Mouse (Mus musculus) forebrain, embryonic 10.5 days (tissue): ENCODE results near the gene Suv39h1. TPM values are rescaled to one million over a fixed set of nuclear protein-coding genes. Genes with fewer than 3 reads are reported as not detected.
"Not testable (repeated sequence)": the region's sequence is repeated elsewhere in the genome, so short reads cannot be mapped to it uniquely, and the experiment has no call there.

Experiments
- DNase-seq: peaks from one replicate; pipeline ENCODE4 v3.0.0-alpha.2; 2017; ENCODE audit warnings: low spot score; ENCODE audit errors: extremely low spot score
- H3K27ac ChIP-seq: fragments of 300-500 bp; sonication (generic); 2 replicates; pipeline ENCODE4 v1.5.1; 2016; ENCODE audit warnings: mild to moderate bottlenecking
- H3K27me3 ChIP-seq: fragments of 300-500 bp; sonication (generic); 2 replicates; pipeline ENCODE4 v1.6.1; 2016; ENCODE audit warnings: mild to moderate bottlenecking; ENCODE audit not compliant: poor library complexity, severe bottlenecking
- H3K36me3 ChIP-seq: fragments of 300-500 bp; sonication (generic); replicated peaks from 2 replicates; pipeline ENCODE4 v1.6.1; 2016; ENCODE audit warnings: mild to moderate bottlenecking, moderate library complexity
- H3K4me1 ChIP-seq: fragments of 300-500 bp; sonication (generic); 2 replicates; pipeline ENCODE4 v1.6.1; 2016
- H3K4me3 ChIP-seq: fragments of 300-500 bp; sonication (generic); 2 replicates; pipeline ENCODE4 v1.5.1; 2016; ENCODE audit warnings: mild to moderate bottlenecking, moderate library complexity
- H3K9me3 ChIP-seq: fragments of 300-500 bp; sonication (generic); 2 replicates; pipeline ENCODE4 v1.6.1; 2016; ENCODE audit warnings: mild to moderate bottlenecking, moderate library complexity
- WGBS: fragments of 180-500 bp; shearing (Covaris S2); methylation state at CpG from one replicate; pipeline ENCODE4 v1.1.7; 2016; 5-methylcytosine and 5-hydroxymethylcytosine counted together
- polyA plus RNA-seq: library from polyadenylated mRNA; unstranded; fragments of >200 nt; fragmentation: Nextera tagmentation; extraction: Ambion mirVana; gene quantifications from 2 replicates; pipeline ENCODE4 v1.2.1, GENCODE M21; 2016

Suv39h1 gene
- 106 and 109 TPM in 2 replicates for polyA plus RNA-seq

DNA sequence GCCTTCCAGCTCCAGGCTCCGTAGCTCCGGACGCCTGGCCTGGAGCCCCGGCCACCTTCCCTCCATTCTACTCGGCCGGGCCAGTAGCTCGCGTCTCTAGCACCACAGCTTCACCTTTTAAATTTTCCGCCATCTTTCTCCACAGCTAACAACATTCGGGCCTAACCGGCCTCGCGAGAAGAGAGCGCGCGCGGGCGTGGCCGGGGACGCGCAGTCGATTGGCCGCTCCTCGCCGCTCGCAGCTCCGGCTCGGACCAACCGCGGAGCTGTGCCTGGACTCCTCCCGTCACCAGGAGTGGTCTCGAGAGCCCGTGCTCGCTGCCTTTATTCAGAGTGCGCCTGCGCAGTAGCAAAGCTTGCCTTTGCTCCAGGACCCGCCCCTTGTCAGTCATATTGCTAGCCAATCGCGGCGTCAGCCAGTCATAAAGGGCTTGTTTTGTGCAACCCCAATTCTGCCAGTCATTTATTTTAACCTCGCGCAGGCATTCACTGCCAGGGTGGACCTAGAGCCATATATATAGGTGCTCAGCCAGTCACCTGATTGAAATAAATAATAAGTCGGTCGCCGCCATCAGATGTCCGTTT lies at the start of gene Suv39h1:
Gene Suv39h1 (minus strand): TSS at position 331 of the 585 bp plus-strand sequence.
- 20% methylated on average over 46 of the region's 46 CpGs for WGBS
- Histone ChIP-seq H3K27me3 (no peaks in the 10 kb centered on the region), H3K27ac (peak within 1 kb of the TSS; percentile 94), H3K4me3 (peak within 1 kb of the TSS; percentile 64), H3K4me1 (peaks cover 5% of the 10 kb centered on the region), H3K36me3 (peaks cover 31% of the 10 kb centered on the region), H3K9me3 (no peaks in the 10 kb centered on the region; the same call in 1 of the 2 replicates)
- peak; percentile 88 for DNase-seq

GRCm38 (mm10) chrX:8123821-8124470 lies 49.4 kb upstream of the Suv39h1 start:
- H3K27ac ChIP-seq = no peak overlapping the region
- H3K4me1 ChIP-seq = no peaks in the 10 kb centered on the region
- H3K4me3 ChIP-seq = no peak overlapping the region
- H3K36me3 ChIP-seq = peaks cover 37% of the 10 kb centered on the region
- 88% methylated on average over 6 of the region's 6 CpGs for WGBS
- no peaks in the 10 kb centered on the region for H3K27me3 ChIP-seq
- DNase-seq = no peak
- peaks cover 2% of the 10 kb centered on the region; the same call in 1 of the 2 replicates for H3K9me3 ChIP-seq

DNA sequence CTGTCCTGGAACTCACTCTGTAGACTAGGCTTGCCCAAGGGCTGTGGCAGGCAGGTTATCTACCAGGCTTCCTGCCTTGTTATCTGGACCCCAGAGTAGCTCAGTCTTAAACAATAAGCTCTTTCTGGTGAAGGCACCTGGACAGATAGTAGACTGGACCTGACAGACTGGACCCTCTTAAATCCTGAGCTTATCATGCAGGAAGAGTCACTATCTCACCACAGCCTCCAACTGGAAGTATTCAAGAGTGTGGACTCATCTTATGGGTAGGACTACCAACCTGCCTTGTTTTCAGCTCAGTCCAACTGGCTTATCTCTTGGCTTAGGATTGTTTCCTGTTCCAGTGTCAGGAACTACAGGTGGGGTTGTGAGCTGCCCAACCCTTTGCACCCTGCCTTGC lies 42.7 kb upstream of the Suv39h1 start:
- H3K27me3 ChIP-seq = no peaks in the 10 kb centered on the region
- no peak overlapping the region for H3K4me3 ChIP-seq
- no peaks in the 10 kb centered on the region for H3K4me1 ChIP-seq
- H3K36me3 ChIP-seq = no peaks in the 10 kb centered on the region; the same call in 1 of the 2 replicates
- H3K27ac ChIP-seq = no peak overlapping the region
- DNase-seq = no peak
- H3K9me3 ChIP-seq = no peaks in the 10 kb centered on the region; the same call in 1 of the 2 replicates

DNA sequence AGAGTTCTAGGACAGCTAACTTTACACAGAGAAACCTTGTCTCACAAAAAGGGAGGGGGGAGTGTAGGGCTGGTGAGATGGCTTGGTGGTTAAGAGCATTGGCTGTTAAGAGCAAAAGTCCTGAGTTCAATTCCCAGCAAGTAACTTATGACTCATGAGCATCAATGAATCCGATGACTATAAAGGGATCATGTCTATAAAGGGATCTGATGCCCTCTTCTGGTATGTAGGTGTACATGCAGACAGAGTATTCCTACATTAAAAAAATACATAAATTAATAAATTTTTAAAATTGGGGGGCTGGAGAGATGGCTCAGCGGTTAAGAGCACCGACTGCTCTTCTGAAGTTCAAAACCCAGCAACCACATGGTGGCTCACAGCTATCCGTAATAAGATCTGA lies 40.7 kb upstream of the Suv39h1 start:
- Histone ChIP-seq H3K27me3 (no peaks in the 10 kb centered on the region), H3K4me1 (no peaks in the 10 kb centered on the region), H3K27ac (no peak overlapping the region), H3K36me3 (no peaks in the 10 kb centered on the region; the same call in 1 of the 2 replicates), H3K9me3 (no peaks in the 10 kb centered on the region; the same call in 1 of the 2 replicates), H3K4me3 (no peak overlapping the region)
- DNase-seq = no peak
- 82% methylated on average over 4 of the region's 4 CpGs for WGBS

GRCm38 (mm10) chrX:8105019-8105418 lies 30.5 kb upstream of the Suv39h1 start:
- H3K27me3 ChIP-seq = no peaks in the 10 kb centered on the region
- no peak for DNase-seq
- H3K4me1 ChIP-seq = peaks cover 15% of the 10 kb centered on the region
- no peaks in the 10 kb centered on the region for H3K9me3 ChIP-seq
- H3K27ac ChIP-seq = no peak overlapping the region
- H3K36me3 ChIP-seq = no peaks in the 10 kb centered on the region
- H3K4me3 ChIP-seq = no peak overlapping the region
- 93% methylated on average over 3 of the region's 3 CpGs for WGBS

DNA sequence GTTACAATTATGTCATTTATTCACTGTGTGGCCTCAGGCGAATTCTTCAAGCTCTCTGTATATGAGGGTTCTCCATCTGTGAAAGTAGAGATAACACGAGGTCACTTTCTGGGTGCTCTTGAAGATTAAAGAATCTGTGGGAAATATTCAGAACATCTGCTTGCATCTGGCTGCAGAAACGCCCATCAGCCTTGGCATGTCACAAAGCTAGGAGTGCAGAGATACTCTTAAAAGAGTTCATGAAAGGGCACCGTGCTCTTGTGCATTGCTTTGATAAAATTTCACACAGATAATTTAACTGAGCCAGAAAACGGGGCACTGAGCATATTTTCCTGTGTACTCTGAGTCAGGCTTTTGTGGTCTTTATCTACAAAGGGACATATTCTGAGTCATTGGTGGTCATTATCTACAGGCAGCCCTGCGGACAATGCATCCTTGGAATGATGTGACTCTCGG lies 27.7 kb upstream of the Suv39h1 start:
- no peak overlapping the region for H3K27ac ChIP-seq
- H3K9me3 ChIP-seq = no peaks in the 10 kb centered on the region
- whole genome bisulfite sequencing = 77% methylated on average over 7 of the region's 7 CpGs
- peaks cover 18% of the 10 kb centered on the region for H3K4me1 ChIP-seq
- H3K36me3 ChIP-seq = no peaks in the 10 kb centered on the region
- no peaks in the 10 kb centered on the region for H3K27me3 ChIP-seq
- H3K4me3 ChIP-seq = no peak overlapping the region
- no peak for DNase-seq

- Histone ChIP-seq H3K36me3 (no peaks in the 10 kb centered on the region), H3K27me3 (no peaks in the 10 kb centered on the region), H3K4me3 (no peak overlapping the region), H3K4me1 (peaks cover 18% of the 10 kb centered on the region), H3K27ac (peak overlapping the region; percentile 76), H3K9me3 (no peaks in the 10 kb centered on the region)
- peak; percentile 72 for DNase-seq
- WGBS = 17% methylated on average over 3 of the region's 3 CpGs
Measured at GRCm38 (mm10) chrX:8101017-8101416, 26.5 kb upstream of the Suv39h1 start.

DNA sequence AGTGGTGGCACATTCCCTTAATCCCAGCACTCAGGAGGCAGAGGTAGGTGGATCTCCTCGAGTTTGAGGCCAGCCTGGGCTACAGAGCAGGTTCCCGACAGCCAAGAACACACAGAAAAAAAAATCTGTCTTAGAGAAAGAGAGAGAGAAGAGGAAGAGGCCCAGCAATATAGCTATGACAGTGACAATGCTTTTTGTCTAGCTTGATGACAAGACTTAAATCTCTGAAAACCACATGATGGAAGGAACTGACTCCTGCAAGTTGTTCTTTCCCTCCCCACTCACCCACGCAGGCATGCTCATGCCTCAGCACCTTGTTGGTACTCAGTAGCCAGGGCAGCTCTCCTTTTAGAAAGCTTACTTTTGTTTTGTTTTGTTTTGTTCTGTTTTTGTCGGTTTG lies 24.9 kb upstream of the Suv39h1 start:
- DNase-seq = no peak
- no peaks in the 10 kb centered on the region for H3K9me3 ChIP-seq
- no peaks in the 10 kb centered on the region for H3K27me3 ChIP-seq
- H3K36me3 ChIP-seq = no peaks in the 10 kb centered on the region
- H3K4me3 ChIP-seq = no peak overlapping the region
- H3K27ac ChIP-seq = no peak overlapping the region
- H3K4me1 ChIP-seq = peaks cover 18% of the 10 kb centered on the region
- WGBS = 71% methylated on average over 4 of the region's 4 CpGs

DNA sequence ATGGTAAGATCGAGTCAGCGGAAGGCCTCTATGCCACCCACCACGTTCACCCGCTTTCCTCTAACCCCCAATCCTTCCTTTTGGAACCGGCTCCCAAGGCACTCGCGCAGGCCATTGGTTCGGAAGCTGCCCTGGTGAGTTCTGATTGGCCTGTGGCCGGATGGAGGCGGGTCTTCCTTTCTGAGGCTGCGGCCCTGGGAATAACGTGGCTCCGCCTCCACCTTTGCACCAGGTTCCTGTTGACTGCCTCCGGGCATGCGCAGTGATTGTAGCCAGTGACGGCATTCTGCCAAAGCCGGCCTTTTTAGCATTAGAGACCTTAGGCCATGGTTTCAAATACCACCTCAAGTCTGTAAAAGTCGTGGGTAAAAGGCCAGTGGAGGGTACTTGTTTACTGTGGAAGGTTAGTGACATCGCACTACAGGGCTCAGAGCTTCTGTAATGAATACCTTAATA lies 22.3 kb upstream of the Suv39h1 start:
- 24% methylated on average over 19 of the region's 19 CpGs for WGBS
- Histone ChIP-seq H3K4me1 (peaks cover 18% of the 10 kb centered on the region), H3K27ac (peak overlapping the region; percentile 86), H3K4me3 (peak overlapping the region; percentile 47), H3K36me3 (no peaks in the 10 kb centered on the region), H3K9me3 (no peaks in the 10 kb centered on the region), H3K27me3 (no peaks in the 10 kb centered on the region)
- DNase-seq = peak; percentile 90

GRCm38 (mm10) chrX:8096068-8096786 lies 21.7 kb upstream of the Suv39h1 start:
- not testable (repeated sequence) for H3K27me3 ChIP-seq, DNase-seq, H3K36me3 ChIP-seq, H3K9me3 ChIP-seq
- peaks cover 15% of the 10 kb centered on the region for H3K4me1 ChIP-seq
- 14% methylated on average over 36 of the region's 48 CpGs for WGBS
- peak overlapping the region; percentile 86 for H3K27ac ChIP-seq
- peak overlapping the region; percentile 47 for H3K4me3 ChIP-seq

DNA sequence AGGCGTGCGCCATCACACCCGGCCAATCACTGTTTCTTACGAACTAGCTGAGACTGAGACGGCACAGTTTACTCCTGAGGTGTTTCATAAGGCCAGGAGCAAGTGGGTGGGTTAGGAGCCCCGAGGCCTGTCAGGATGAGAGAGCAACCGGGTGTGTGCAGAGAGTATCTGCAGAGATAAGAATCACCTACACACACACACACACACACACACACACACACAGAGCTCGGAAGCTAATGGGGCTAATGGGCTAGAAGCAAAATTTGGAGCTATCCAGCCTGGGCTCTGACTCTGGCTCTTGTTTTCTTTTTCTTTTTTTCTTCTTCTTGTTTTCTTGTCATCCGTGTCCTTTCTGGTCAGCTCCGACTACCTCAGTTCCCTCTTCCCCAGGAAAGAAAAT lies 21.0 kb upstream of the Suv39h1 start:
- H3K9me3 ChIP-seq = no peaks in the 10 kb centered on the region
- H3K27ac ChIP-seq = 0 out of 2 replicates have a peak overlapping the region, but pooled peaks have one; percentile 56
- 87% methylated on average over 10 of the region's 10 CpGs for WGBS
- peak overlapping the region; percentile 42 for H3K4me3 ChIP-seq
- no peak for DNase-seq
- peaks cover 8% of the 10 kb centered on the region for H3K4me1 ChIP-seq
- no peaks in the 10 kb centered on the region for H3K36me3 ChIP-seq
- H3K27me3 ChIP-seq = no peaks in the 10 kb centered on the region

DNA sequence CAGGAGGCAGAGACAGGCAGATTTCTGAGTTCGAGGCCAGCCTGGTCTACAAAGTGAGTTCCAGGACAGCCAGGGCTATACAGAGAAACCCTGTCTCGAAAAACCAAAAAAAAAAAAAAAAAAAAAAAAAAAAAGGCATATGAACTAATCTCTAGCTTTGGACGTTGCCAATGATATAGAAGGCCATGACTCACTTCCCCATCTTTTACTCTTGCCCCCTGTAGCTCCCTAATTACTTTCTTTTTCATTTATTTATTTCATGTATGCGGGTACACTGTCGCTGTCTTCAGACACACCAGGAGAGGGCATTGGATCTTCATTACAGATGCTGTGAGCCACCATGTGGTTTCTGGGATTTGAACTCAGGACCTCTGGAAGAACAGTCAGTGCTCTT lies 16.4 kb upstream of the Suv39h1 start:
- 88% methylated on average over 4 of the region's 5 CpGs for WGBS
- not testable (repeated sequence) for H3K27ac ChIP-seq, H3K27me3 ChIP-seq, H3K4me3 ChIP-seq, DNase-seq, H3K36me3 ChIP-seq, H3K4me1 ChIP-seq, H3K9me3 ChIP-seq
